Mouse (Mus musculus) myocyte (in vitro differentiated cells): Measurements from ENCODE around the gene Ifit3b. TPM values are rescaled to one million over a fixed set of nuclear protein-coding genes. Genes with fewer than 3 reads are reported as not detected.
A peak's percentile ranks its signal among the peaks of the same experiment; 100 is the strongest.

Source experiments
- H3K27me3 ChIP-seq: one replicate; pipeline ENCODE4 v1.6.1; 2011; ENCODE audit not compliant: control insufficient read depth, insufficient read depth, insufficient read length
- H3K36me3 ChIP-seq: one replicate; pipeline ENCODE4 v1.6.1; 2011; ENCODE audit not compliant: control insufficient read depth, insufficient read depth
- H3K4me2 ChIP-seq: one replicate; pipeline ENCODE4 v1.6.1; 2011; ENCODE audit warnings: low read depth, control low read depth
- H3K4me3 ChIP-seq: one replicate; pipeline ENCODE4 v1.5.1; 2011; ENCODE audit warnings: mild to moderate bottlenecking, control low read depth, moderate library complexity
- H3K79me2 ChIP-seq: one replicate; pipeline ENCODE4 v1.6.1; 2011; ENCODE audit not compliant: control insufficient read depth, insufficient read depth
- H3ac ChIP-seq: one replicate; pipeline ENCODE4 v1.6.1; 2011; ENCODE audit not compliant: control insufficient read depth, insufficient read length
- CEBPB ChIP-seq: IDR thresholded peaks from 2 replicates; pipeline ENCODE4 v1.6.1; 2011; ENCODE audit warnings: mild to moderate bottlenecking, moderate library complexity; ENCODE audit not compliant: poor library complexity, insufficient read depth, severe bottlenecking
- E2F4 ChIP-seq: IDR thresholded peaks from one replicate; pipeline ENCODE4 v1.6.1; 2011; ENCODE audit warnings: mild to moderate bottlenecking, control low read depth, moderate library complexity; ENCODE audit not compliant: insufficient read depth
- MAX ChIP-seq: IDR thresholded peaks from one replicate; pipeline ENCODE4 v1.6.1; 2011; ENCODE audit warnings: low read depth, mild to moderate bottlenecking, control low read depth
- MYOD1 ChIP-seq, 3 experiments: IDR thresholded peaks; one replicate each; pipeline ENCODE4 v1.6.1; 2011; ENCODE audit warnings: control low read depth in 2 of 3, low read depth in 2 of 3, mild to moderate bottlenecking in 2 of 3, moderate library complexity in 1 of 3; ENCODE audit not compliant: insufficient read length in 2 of 3, control insufficient read depth in 1 of 3
- MYOG ChIP-seq, 3 experiments: IDR thresholded peaks; one replicate each; pipeline ENCODE4 v1.6.1; 2011; ENCODE audit warnings: control low read depth in 2 of 3, low read depth in 2 of 3, mild to moderate bottlenecking in 2 of 3; ENCODE audit not compliant: insufficient read length in 2 of 3, control insufficient read depth in 1 of 3, insufficient read depth in 1 of 3
- POLR2A ChIP-seq: IDR thresholded peaks from one replicate; pipeline ENCODE4 v1.6.1; 2011; ENCODE audit warnings: low read depth, mild to moderate bottlenecking, control low read depth, moderate library complexity; ENCODE audit not compliant: insufficient read length
- POLR2AphosphoS2 ChIP-seq: IDR thresholded peaks from one replicate; pipeline ENCODE4 v1.6.1; 2011; ENCODE audit warnings: low read depth, control low read depth; ENCODE audit not compliant: insufficient read length
- REST ChIP-seq: IDR thresholded peaks from one replicate; pipeline ENCODE4 v1.6.1; 2011; ENCODE audit warnings: mild to moderate bottlenecking, control low read depth, moderate library complexity; ENCODE audit not compliant: insufficient read depth, insufficient read length
- SRF ChIP-seq: IDR thresholded peaks from one replicate; pipeline ENCODE4 v1.6.1; 2011; ENCODE audit warnings: low read depth; ENCODE audit not compliant: control insufficient read depth, insufficient read length
- TCF12 ChIP-seq: IDR thresholded peaks from one replicate; pipeline ENCODE4 v1.6.1; 2011; ENCODE audit warnings: mild to moderate bottlenecking, control low read depth; ENCODE audit not compliant: poor library complexity, insufficient read depth, severe bottlenecking
- TCF3 ChIP-seq: IDR thresholded peaks from one replicate; pipeline ENCODE4 v1.6.1; 2011; ENCODE audit warnings: low read depth, control low read depth; ENCODE audit not compliant: insufficient read length
- USF1 ChIP-seq: IDR thresholded peaks from one replicate; pipeline ENCODE4 v1.6.1; 2011; ENCODE audit warnings: low read depth, mild to moderate bottlenecking, control low read depth, moderate library complexity
- polyA plus RNA-seq: library from polyadenylated mRNA; unstranded; fragments of >200 nt; fragmentation: generic; extraction: Trizol; gene quantifications from one replicate; pipeline ENCODE4 v1.2.1, GENCODE M21; 2012; ENCODE audit warnings: missing spikeins

Gene Ifit3b
- polyA plus RNA-seq, 1 experiment: 0.02 TPM

GRCm38 (mm10) chr19:34650997-34651396, 43.2 kb downstream of the Ifit3b start:
- no peak overlapping the region for H3K4me2 ChIP-seq
- TF ChIP-seq MYOG (IDR thresholded peaks at IDR 0.05; ENCODE audit: control insufficient read depth in 1 of 3, insufficient read depth in 1 of 3, insufficient read length in 2 of 3, low read depth in 2 of 3) (no peak), POLR2A (no peak), SRF (no peak), USF1 (no peak), CEBPB (no peak), MAX (no peak)
- no peaks in the 10 kb centered on the region for H3K36me3 ChIP-seq
- no peak overlapping the region for H3ac ChIP-seq
- peaks cover 8% of the 10 kb centered on the region for H3K27me3 ChIP-seq
- no peak overlapping the region for H3K4me3 ChIP-seq
- no peaks in the 10 kb centered on the region for H3K79me2 ChIP-seq

GRCm38 (mm10) chr19:34655227-34655805, 47.5 kb downstream of the Ifit3b start:
- Histone ChIP-seq H3ac (no peak overlapping the region), H3K27me3 (peaks cover 11% of the 10 kb centered on the region), H3K79me2 (no peaks in the 10 kb centered on the region), H3K4me3 (no peak overlapping the region), H3K4me2 (no peak overlapping the region), H3K36me3 (no peaks in the 10 kb centered on the region)
- no peak for TF ChIP-seq POLR2A
- no peak for TF ChIP-seq MYOG (IDR thresholded peaks at IDR 0.05; ENCODE audit: control insufficient read depth in 1 of 3, insufficient read depth in 1 of 3, insufficient read length in 2 of 3, low read depth in 2 of 3)
- no peak for TF ChIP-seq MYOD1 (IDR thresholded peaks at IDR 0.05; ENCODE audit: control insufficient read depth in 1 of 3, insufficient read length in 2 of 3, low read depth in 2 of 3)
- TF ChIP-seq POLR2AphosphoS2: no peak
- no peak for TF ChIP-seq E2F4
- no peak for TF ChIP-seq USF1
- no peak for TF ChIP-seq TCF12
- no peak for TF ChIP-seq MAX
- no peak for TF ChIP-seq REST
- no peak for TF ChIP-seq SRF
- TF ChIP-seq CEBPB: no peak
- TF ChIP-seq TCF3: no peak

GRCm38 (mm10) chr19:34656511-34657298, 48.9 kb downstream of the Ifit3b start:
- Histone ChIP-seq H3K4me2 (no peak overlapping the region), H3ac (no peak overlapping the region), H3K79me2 (no peaks in the 10 kb centered on the region), H3K4me3 (no peak overlapping the region), H3K27me3 (peaks cover 16% of the 10 kb centered on the region), H3K36me3 (no peaks in the 10 kb centered on the region)
- TF ChIP-seq MYOG (IDR thresholded peaks at IDR 0.05; ENCODE audit: control insufficient read depth in 1 of 3, insufficient read depth in 1 of 3, insufficient read length in 2 of 3, low read depth in 2 of 3) (no peak), MAX (no peak), TCF12 (no peak), TCF3 (no peak), REST (no peak), MYOD1 (IDR thresholded peaks at IDR 0.05; ENCODE audit: control insufficient read depth in 1 of 3, insufficient read length in 2 of 3, low read depth in 2 of 3) (no peak), USF1 (no peak)

GRCm38 (mm10) chr19:34662067-34662507, 54.3 kb downstream of the Ifit3b start:
- Histone ChIP-seq H3K36me3 (no peaks in the 10 kb centered on the region), H3K27me3 (peaks cover 16% of the 10 kb centered on the region), H3ac (no peak overlapping the region), H3K4me2 (peak overlapping the region; percentile 93), H3K4me3 (peak overlapping the region; percentile 2), H3K79me2 (no peaks in the 10 kb centered on the region)
- TF ChIP-seq MYOD1 (IDR thresholded peaks at IDR 0.05; ENCODE audit: control insufficient read depth in 1 of 3, insufficient read length in 2 of 3, low read depth in 2 of 3): no peak
- no peak for TF ChIP-seq CEBPB
- TF ChIP-seq POLR2A: no peak
- TF ChIP-seq USF1: no peak
- TF ChIP-seq TCF12: no peak
- TF ChIP-seq MYOG (IDR thresholded peaks at IDR 0.05; ENCODE audit: control insufficient read depth in 1 of 3, insufficient read depth in 1 of 3, insufficient read length in 2 of 3, low read depth in 2 of 3): no peak
- no peak for TF ChIP-seq REST
- TF ChIP-seq POLR2AphosphoS2: no peak
- TF ChIP-seq E2F4: no peak

- Histone ChIP-seq H3K36me3 (no peaks in the 10 kb centered on the region), H3K4me2 (peak overlapping the region; percentile 93), H3ac (no peak overlapping the region), H3K79me2 (no peaks in the 10 kb centered on the region), H3K27me3 (peaks cover 16% of the 10 kb centered on the region), H3K4me3 (peak overlapping the region; percentile 2)
- TF ChIP-seq USF1 (no peak), REST (no peak), MAX (no peak), TCF3 (no peak), SRF (no peak)
These were observed 55.0 kb downstream of the Ifit3b start for GRCm38 (mm10) chr19:34662740-34663139.

Other genes starting within 250 kb of the Ifit3b start
- gene Ch25h, start 132.8 kb upstream of the Ifit3b start, polyA plus RNA-seq: 9.9 TPM
- gene Lipa, start 80.5 kb upstream of the Ifit3b start, polyA plus RNA-seq: 21.4 TPM
- gene Ifit2, start 57.3 kb upstream of the Ifit3b start, polyA plus RNA-seq: 1.8 TPM
- 0.23 TPM for gene Ifit3, start 24.4 kb upstream of the Ifit3b start, polyA plus RNA-seq
- 0.05 TPM for gene Ifit1bl1, start 6.0 kb upstream of the Ifit3b start, polyA plus RNA-seq
- gene Ifit1bl2, start 32.8 kb downstream of the Ifit3b start, polyA plus RNA-seq: 0.02 TPM
- gene Ifit1, start 32.9 kb downstream of the Ifit3b start, polyA plus RNA-seq: 0.53 TPM
- 0.04 TPM for gene Slc16a12, start 139.3 kb downstream of the Ifit3b start, polyA plus RNA-seq